Mouse (Mus musculus): ENCODE data around the gene Gtf2h3.
"Not testable (repeated sequence)": the region's sequence is repeated elsewhere in the genome, so short reads cannot be mapped to it uniquely, and the experiment has no call there.

Gene Gtf2h3

DNA sequence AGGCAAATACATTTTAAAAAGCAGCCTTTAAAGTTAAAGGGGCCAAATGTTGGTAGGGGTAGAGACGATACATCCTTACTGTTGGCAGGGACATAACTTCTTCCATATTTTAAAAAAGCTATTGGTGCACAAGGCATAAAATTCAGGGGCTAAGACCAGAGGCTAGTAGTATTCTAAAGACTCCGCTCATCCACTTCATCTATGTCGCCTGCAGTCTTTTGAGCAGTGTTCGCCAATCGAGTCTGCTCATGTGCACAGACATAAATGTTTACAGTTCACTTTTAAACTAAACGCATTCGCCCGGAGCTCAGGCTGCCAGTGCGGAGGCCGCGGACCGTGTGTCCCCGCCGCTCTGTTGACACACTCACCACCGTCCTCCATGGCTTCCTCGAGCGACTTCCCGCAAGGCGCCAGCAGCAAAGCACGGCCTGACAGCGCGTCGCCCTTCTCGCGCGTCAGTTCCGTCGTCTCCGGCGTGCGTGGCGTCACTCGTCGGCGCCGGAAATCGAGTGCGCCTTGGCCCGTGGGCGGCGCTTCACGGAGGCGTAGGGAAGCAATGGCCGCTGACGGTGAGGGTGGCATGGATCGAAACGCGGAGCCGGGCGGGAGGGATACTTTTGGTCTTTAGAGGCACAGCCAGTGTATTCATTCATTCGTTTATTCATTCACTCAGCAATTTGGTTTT lies at the start of gene Gtf2h3, which contains the start of gene Eif2b1:
Gtf2h3 (plus strand) TSS at position 508 of the 685 bp plus-strand sequence.
Eif2b1 (minus strand) TSS at position 499 of the 685 bp plus-strand sequence.
- peak; percentile 89 to 93 for DNase-seq (ENCODE audit: low spot score in 2 of 2)

DNA sequence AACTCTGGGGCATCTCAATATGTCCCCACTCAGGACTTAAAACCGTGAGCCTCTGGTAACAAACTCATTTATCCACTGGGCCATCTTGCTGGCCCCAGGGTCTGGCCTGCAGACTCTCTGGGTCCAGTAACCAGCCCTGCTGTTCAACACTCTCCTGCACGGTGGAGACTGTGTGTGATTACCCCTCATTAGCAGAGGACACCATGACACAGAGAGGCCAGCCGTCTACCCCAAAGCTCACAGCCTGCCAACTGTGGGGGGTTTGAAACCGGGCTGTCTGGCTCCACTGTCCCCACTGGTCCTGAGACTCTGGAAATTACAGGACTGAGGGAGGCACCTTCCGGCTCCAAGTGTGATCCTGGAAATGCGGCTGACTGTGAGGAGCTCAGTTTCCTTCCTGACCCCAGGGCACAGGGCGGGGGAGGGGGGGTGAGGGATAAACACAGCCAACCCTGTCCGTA lies 49.7 kb upstream of the Gtf2h3 start:
- no peak for DNase-seq (ENCODE audit: low spot score in 2 of 2)

DNA sequence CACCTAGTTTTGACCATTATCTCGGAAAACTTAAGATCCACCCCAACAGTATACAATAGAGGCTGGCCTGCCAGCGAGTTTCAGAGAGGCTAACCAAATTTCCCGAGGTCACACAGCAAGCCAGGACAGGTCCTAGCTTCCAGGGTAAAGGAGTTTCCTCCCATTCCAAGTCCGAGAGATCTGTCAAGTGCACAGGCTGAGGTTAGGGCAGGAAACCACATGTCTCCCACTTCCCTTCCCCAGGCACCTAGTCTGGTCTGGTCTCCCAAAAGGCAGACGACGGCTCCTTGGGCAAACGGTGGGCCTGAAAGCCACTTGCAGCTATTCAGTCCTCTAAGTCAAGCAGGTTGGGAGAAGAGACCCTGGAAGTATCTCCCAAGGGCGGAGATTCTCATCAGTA lies 49.2 kb upstream of the Gtf2h3 start:
- DNase-seq (ENCODE audit: low spot score in 2 of 2) = no peak

DNA sequence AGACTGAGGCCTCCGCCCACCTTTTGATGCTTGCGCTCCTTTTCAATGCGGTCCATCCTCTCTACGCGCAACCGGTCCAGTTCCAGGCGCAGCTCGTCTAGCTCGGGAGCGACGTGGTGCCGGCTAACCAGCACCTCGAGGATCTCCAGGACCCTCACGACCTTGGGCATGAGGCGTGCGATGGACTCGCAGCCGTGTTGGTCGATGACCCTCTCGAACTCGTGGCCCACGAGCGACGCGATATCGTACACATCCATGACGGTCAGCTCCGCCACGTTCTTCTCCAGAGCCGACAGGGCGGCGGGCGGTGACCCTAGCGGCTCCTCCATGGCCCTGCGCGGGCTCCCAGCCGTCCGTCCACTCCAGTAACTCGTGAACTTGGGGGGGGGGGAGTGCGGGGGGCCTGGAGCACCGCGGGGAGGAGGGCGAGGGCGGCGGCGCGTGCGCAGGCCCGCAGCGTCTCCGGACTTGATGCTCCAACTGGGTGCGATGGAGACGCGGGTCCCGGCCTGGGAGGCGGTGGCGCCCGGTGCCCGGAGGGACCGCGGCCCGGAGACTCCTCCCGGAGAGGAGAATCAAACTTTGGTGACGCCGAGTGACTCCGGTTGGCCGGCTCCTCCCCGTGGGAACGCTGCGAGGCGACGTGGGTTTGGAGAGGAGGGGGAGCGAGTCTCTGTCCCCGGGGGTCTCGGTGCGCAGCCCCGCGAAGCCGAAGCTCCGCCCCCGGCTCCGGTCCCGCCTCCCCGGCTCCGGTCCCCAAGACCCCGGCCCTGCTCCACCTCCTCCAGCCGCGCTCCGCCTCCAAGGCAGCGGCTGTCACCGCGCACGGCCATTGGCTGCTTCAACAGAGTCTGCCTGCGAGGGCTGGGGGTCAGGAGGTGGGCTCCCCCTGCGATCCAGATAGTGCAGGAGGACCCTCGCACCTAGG lies 48.0 kb upstream of the Gtf2h3 start, which contains the start of gene Rilpl1:
Rilpl1 (minus strand) TSS at position 737 of the 928 bp plus-strand sequence.
- DNase-seq (ENCODE audit: low spot score in 2 of 2) = peak; percentile 73 to 74

DNA sequence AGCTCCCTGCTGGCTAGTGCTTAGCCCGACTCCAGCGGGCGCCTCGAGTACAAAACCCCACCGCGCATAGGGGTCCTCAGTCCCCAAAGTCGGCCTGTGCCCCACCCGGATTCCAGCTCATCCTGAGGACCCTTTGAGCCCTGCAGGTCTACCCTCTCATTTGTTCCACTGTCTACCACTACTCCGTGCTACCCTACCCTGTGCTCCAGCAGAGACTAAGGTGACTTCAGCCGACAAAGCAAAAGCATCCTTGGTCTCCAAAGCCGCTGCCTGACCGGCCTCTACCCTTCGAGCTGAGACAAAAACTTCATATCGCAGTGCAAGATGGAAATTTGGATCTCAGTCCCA lies 47.4 kb upstream of the Gtf2h3 start:
- DNase-seq (ENCODE audit: low spot score in 2 of 2) = no peak

DNA sequence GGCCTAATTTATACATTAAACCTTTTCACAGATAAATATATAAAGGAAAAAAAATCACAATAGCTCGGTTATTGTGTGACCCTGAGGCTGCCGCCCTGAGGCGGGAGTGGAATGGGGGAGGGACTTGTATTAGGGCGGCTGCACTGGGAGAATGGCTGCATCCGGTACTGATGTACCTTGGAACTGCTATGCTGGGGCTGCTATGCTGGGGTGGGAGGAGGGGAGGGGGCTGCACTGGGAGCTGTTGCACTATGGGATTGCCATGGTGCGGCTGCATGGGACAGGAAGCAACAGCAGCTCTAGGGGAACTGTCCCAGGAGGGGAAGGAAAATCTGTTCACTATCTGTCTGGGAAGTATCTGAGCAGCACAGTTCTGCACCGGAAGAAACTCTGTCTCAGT lies 46.5 kb upstream of the Gtf2h3 start:
- DNase-seq (ENCODE audit: low spot score in 2 of 2) = no peak

DNA sequence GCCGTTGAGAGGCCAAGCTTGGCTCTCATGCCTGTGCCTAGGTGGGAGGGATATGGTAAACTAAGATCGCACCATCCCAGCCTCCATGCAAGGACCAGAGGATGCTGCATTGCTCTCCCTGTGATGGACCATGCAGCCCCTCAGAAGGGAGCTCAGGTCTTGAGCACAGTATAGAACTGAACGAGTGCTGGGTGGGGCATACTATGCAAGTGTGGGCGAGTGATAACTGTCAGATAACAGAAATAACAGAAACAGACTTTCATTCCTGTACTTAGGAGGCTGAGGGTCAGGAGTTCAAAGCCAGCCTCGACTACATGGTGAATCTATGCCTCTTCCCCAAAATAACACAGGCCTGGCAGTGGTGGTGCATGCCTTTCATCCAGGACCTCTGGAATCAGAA lies 43.9 kb upstream of the Gtf2h3 start:
- no peak for DNase-seq (ENCODE audit: low spot score in 2 of 2)

DNA sequence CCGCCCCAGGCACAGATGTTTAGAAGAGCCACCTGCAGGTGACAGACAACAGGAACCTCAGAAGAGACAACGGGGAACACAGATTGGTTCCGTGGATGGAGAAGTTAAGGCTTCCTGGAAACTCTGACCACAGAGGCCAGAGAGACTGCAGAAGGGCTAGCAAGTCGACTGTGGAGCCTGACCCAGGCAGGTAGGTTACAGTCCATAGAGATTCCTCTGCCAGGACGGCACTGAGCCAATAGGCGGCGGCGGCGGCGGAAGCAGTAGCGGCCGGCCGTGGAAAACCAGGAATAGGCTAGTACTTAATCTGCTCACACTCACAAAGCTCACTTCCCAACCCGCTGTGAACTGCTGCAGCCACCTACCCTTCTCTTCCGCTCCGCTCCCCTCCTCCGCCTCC lies 42.2 kb upstream of the Gtf2h3 start:
- peak; percentile 23 to 52 for DNase-seq (ENCODE audit: low spot score in 2 of 2)

DNA sequence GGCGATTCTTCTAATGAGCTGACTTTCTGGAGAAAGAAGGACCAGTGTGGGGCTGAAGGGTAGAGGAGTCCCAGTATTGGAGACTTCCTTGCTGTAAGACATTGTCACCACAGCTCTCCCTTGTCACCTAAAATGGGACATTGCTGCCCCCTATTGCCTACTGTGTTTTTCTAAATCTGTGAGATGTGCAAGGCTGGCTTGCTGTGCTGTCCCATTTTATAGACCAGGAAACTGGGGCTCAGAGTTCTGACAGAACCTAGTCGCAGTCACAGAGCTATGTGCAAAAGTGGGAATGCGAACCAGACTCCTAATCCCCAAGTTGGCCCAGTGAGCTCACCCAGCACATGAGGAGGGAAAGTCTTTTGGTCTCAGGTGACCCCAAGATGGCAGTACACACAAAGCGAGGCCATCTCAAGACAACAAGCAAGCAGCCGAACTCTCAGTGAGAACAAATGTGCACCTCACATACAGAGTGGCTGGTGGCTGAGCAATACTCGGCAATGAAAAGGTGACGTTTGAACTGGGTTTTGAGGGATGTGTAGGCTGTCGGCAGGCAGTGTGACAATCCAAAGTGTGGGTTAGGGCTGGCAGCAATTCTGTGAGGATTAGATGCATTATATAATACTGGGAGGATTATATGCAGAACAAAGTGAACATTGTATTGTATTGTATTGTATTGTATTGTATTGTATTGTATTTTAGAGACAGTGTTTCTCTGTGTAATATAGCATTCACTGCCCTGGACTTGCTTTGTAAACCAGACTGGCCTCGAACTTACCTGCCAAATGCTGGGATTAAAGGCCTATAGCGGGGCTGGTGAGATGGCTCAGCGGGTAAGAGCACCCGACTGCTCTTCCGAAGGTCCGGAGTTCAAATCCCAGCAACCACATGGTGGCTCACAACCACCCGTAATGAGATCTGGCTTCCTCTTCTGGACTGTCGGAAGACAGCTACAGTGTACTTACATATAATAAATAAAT lies 39.8 kb upstream of the Gtf2h3 start:
- DNase-seq (ENCODE audit: low spot score in 2 of 2) = peak; percentile 26 to 42

DNA sequence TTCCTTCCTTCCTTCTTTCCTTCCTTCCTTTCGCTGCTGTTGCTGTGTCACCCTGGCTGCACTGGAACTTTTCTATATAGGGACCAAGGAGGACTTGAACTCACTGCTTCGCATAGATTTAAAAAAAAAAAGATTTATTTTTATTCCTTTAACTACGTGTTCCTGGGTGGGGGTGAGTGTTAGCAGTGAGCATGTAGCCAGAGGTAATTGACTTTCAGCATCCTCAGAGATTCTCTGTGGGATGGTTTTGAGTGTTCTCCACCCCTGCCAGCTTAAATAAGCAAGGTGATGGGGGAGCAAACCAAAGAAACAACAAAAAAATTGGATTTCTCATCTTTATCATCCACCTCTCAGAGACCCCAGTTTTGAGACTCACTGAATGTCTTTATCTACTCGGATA lies 39.0 kb upstream of the Gtf2h3 start:
- no peak for DNase-seq (ENCODE audit: low spot score in 2 of 2)

DNA sequence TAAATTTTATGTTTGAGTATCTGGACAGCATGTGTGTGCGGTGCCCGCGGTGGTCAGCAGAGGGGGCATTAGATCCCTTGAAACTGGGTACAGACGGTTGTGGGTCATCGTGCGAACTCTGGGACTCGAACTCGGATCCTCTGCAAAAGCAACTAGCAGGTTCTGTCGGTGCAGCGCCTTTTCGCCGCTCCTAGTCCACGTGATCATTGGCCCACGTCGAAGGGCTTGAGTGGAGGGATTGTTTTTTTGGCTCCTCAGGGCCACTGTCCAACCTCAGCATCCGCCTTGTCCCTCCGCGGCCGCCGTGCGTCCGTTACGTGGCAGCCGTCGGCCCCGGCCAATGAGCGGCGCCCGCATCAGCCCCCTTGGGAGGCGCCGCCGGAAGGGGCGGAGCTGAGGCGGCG lies 38.6 kb upstream of the Gtf2h3 start, which contains the start of gene Tmed2:
Tmed2 (plus strand) TSS at position 313 of the 404 bp plus-strand sequence.
- DNase-seq (ENCODE audit: low spot score in 2 of 2) = peak; percentile 94 to 96

DNA sequence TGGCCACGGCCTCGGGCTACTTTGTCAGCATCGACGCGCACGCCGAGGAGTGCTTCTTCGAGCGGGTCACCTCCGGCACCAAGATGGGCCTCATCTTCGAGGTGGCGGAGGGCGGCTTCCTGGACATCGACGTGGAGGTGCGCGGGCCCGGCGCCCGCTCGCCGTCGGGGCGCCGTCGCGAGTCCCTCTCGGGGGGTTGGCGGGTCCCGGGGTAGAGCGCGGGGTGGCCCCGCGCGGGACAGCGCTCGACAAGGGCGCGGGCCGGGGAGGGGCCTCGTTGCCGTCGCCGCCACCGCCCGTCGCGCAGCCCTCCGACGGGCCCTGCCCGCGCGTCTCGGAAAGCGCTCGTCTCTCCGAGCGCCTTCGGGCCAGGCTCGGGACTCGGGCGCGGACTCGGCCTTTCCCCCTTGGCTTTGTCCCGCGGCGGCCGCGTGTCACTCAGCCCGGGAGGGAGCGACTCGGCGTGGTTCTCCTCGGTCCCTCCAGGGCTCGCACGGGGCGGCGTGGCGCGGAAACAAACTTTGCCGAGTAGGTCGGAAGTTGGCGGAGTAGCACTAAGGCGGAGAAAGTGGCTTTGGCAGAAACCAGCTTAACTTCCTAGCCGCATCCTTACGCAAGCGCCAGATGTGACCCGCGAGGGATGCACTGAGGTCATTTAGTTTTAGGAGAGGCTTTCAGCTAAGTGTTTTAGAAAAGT lies 37.9 kb upstream of the Gtf2h3 start:
- DNase-seq (ENCODE audit: low spot score in 2 of 2) = peak; percentile 63 to 81

DNA sequence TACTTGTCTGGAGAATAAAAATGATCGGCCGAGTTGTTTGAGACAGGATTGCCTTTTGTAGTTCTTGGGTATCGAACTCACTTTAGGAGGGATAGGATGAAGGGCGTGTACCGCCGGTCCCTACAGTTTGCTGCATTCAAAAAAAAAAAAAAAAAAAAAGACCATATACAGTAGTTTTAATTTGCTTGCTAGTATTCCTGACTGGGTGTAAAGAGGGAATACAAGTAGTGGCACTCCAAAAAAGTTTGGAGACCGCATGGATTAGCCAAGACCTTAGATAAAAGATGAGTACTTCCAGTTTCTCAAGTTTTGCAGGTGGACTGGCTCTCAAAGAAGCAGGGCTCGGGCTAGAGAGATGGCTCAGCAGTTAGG lies 37.4 kb upstream of the Gtf2h3 start:
- no peak for DNase-seq (ENCODE audit: low spot score in 2 of 2)

DNA sequence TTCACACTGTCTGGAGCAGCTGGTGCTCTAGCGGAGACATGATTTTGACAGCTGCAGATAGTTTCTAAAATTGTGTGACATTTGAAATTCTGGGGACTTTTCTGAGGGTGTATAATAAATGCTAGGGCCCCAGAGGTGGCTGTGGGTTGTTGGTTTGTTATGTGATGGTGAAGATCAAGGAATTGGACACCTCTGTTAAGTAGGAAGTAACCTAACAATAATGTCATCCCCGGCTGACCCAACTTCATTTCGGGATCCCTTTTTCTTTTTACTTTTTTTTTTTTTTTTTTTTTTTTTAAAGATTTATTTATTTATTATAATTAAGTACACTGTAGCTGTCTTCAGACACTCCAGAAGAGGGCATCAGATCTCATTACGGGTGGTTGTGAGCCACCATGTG lies 28.2 kb upstream of the Gtf2h3 start:
- not testable (repeated sequence) for DNase-seq (ENCODE audit: low spot score in 2 of 2)

DNA sequence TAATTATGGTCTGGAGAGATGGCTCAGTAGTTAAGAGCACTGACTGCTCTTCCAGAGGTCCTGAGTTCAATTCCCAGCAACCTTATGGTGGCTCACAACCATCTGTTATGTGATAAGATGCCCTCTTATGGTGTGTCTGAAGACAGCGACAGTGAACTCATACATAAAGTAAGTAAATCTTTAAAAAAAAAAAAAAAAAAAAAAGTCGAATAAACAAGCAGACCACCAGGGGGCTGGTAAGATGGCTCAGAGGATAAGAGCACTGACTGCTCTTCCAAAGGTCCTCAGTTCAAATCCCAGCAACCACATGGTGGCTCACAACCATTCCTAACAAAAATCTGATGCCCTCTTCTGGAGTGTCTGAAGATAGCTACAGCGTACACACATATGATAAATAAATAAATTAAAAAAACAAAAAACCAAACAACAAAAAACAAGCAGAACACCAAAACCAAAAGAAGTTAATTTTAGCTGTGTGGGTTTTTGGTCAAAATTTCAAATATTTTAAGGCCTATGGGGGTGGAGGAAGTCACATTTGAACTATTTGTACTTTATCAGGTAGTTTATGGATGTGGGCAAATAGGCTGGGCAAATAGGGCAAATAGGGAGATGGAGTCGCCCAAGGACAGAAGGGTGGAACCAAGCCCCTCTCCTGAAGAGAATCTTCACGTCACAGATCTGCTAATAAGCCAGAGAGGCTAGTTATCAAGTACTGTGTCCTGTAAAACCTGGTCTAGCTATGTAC lies 27.4 kb upstream of the Gtf2h3 start:
- DNase-seq (ENCODE audit: low spot score in 2 of 2) = not testable (repeated sequence)

DNA sequence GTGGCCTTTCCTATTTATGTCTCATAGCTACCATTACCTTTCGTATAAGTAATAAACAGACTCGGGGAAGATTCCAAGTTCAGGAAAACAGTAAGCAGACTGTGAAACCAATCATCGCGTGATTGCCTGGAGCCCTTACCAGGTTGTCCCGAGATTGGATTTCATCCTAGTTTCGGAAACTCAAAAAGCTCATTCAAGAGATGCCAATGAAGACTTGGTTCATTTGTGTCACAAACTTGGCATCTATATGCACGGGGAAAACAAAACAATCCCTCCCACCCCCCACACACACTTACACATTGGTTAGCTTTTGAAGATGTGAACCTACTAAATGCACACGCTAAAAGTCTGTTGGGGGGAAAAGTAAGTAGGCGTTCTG lies 26.9 kb upstream of the Gtf2h3 start:
- DNase-seq (ENCODE audit: low spot score in 2 of 2) = no peak

DNA sequence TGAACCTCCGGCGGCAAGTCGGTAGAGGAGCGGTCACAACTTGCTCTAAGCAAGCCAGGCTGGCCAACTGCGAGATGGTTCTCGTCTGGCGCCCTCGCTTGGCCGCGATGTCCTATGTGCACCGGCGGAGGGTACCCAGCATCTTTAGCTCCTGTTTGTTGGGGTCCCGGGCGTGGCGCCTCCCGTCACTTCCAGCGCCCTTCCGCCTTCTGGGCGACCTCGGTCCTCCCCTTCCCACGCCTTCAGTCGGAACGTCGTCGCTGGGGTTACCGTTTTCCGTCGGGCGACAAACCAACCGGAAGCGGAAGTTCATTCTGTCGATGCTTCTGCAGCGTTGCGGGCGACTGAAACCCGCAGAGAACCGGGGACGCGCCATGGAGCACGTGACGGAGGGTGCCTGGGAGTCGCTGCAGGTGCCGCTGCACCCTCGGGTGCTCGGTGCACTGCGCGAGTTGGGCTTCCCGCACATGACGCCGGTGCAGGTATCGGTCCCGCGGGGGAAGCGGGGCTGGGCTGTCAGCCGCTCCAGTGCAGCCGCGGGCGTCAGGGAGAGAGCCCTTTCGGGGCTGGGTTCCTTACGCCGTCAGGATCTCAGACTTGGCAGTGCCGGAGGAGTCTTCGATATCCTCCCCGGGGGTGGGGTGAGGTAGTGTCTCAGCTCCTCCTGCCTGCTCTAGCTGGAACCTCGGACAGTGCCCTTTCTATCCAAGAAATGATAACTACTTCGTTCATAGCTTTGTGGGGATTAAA lies 26.2 kb upstream of the Gtf2h3 start, which contains the start of gene Ddx55:
Ddx55 (plus strand) TSS at position 307 of the 750 bp plus-strand sequence.
- peak; percentile 87 to 91 for DNase-seq (ENCODE audit: low spot score in 2 of 2)

DNA sequence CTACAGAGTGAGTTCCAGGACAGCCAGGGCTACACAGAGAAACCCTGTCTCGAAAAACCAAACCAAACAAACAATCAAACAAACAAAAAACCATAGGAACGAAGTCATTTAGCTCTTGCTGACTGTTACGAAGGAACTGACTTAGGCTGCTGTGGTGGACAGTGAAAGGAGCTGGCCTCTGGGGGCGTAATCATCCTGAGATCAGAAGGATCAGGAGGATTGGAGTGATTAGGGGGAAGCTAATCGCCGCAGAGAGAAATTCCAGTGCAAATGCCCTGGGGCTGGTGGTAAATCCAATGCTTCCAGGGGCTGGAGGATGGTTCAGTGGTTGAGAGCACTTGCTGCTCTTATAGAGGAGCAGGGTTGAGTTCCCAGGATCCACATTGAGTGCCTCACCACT lies 25.3 kb upstream of the Gtf2h3 start:
- DNase-seq (ENCODE audit: low spot score in 2 of 2) = no peak

DNA sequence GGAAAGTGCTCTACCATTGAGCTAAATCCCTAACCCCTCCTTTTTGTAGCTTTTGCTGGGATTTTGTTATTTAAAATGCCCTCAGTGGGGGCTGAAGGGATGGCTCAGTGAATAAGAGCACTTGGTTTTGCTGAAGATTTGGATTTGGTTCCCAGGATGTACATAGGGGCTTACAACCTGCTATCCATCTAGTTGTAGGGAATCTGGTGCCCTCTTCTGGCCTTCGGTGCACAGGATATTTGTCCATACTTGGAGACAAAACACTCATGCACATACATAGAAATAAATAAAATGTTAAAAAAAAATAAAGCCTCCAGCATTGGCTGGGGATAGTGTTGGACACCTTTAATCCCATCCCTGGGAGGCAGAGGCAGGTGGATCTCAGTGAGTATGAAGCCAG lies 23.8 kb upstream of the Gtf2h3 start:
- no peak for DNase-seq (ENCODE audit: low spot score in 2 of 2)

All from urinary bladder, postnatal 36 days (tissue).